Comparison of ENCODE assay signal across 9 mouse cellular contexts in the genomic region with DNA sequence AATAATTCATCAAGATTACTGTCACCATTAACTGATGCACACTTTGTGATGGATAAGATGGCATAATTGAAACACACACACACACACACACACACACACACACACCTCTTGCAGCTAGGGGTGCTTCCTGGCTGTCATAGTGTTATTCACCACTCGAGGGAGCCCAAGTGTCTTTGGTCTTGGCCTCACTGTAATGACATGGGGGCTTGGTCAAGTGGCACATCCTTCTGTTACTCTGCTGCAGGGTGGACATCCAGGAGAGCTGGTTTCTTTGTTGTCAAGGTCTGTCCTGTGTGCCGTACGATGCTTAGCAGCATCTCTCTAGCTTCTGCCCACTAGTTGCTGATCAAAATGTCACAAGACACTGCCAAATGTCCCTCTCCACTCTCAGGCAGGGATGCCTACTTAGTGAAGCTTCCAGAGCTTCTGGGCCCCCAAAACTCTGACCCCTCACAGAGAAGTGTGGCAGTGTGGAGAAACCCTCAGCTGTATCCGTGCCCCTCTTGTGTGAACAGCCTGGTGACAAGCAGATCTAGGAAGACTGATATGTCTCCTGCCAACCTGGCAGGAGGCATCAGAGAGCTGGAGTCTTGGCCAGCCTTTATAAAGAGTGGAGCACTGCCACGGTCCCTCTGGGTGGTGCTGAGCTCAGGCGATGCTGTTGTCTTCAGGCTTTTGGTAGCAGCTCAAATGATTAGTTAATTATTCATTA.
DNase-seq lines count a peak whose midpoint lies in the region; ATAC-seq and TF ChIP-seq lines count a peak whose summit lies in the region.
"Had no signal": no experiment of that assay in that cellular context is flagged by ENCODE, and none has a peak within 500 bp of the region (broad histone marks: within the 10 kb centered on the region; RNA-seq: fewer than 3 reads in every experiment).

No protein-coding gene starts in this region.

- TF ChIP-seq CTCF in forebrain, postnatal 0 days (IDR thresholded peaks at IDR 0.05; ENCODE audit: low read depth), result peak; percentile 79
- peak; percentile 65 for TF ChIP-seq CTCF in layer of hippocampus, adult 2 months (conservative IDR thresholded peaks at IDR 0.05)

- ATAC-seq in forebrain, postnatal 0 days, result peak; percentile 81
- peak; percentile 84 for ATAC-seq in midbrain, embryonic 15.5 days (replicated peaks)

- 33% methylated on average over 6 of the region's 6 CpGs for WGBS in forebrain, postnatal 0 days
- WGBS in midbrain, embryonic 15.5 days, result 37% methylated on average over 6 of the region's 6 CpGs

- DNase-seq in ovary, postnatal 14 days (ENCODE audit: low spot score), result peak; percentile 18
- no peak for DNase-seq in ovary, adult 18-20 months (ENCODE audit: low spot score)
- peak; percentile 68 for DNase-seq in cerebellum, adult 11-12 months
- peak; percentile 61 for DNase-seq in forebrain, postnatal 0 days
- peak in 1 of 2 experiments; percentile 48 for DNase-seq in layer of hippocampus, adult 2 months (ENCODE audit: low spot score in 2 of 2)
- DNase-seq in urinary bladder, adult 18-20 months (ENCODE audit: low spot score in 2 of 2), result no peak
- no peak for DNase-seq in yolk sac, embryonic 10.5 days (ENCODE audit: low spot score)

- H3K4me3 ChIP-seq in forebrain, postnatal 0 days (ENCODE audit: low read depth, low read length), result no peak overlapping the region
- no peak overlapping the region for H3K4me3 ChIP-seq in layer of hippocampus, adult 2 months
- H3K4me3 ChIP-seq in midbrain, embryonic 15.5 days, result no peak overlapping the region
- H3K4me3 ChIP-seq: liver, embryonic 15.5 days had no signal

- H3K4me1 ChIP-seq in forebrain, postnatal 0 days (ENCODE audit: insufficient read depth), result no peaks in the 10 kb centered on the region
- H3K4me1 ChIP-seq in midbrain, embryonic 15.5 days, result peaks cover 10% of the 10 kb centered on the region; the same call in 1 of the 2 replicates
- H3K4me1 ChIP-seq: liver, embryonic 15.5 days had no signal

- no peaks in the 10 kb centered on the region for H3K9me3 ChIP-seq in forebrain, postnatal 0 days (ENCODE audit: low read length)
- H3K9me3 ChIP-seq in midbrain, embryonic 15.5 days, result no peaks in the 10 kb centered on the region
- H3K9me3 ChIP-seq: liver, embryonic 15.5 days had no signal

- no peak overlapping the region for H3K4me2 ChIP-seq in forebrain, postnatal 0 days (ENCODE audit: low read depth)
- no peak overlapping the region for H3K4me2 ChIP-seq in midbrain, embryonic 15.5 days
- H3K4me2 ChIP-seq: liver, embryonic 15.5 days had no signal

- no peak overlapping the region for H3K27ac ChIP-seq in forebrain, postnatal 0 days (ENCODE audit: low read depth, low read length)
- peak overlapping the region; percentile 75 for H3K27ac ChIP-seq in layer of hippocampus, adult 2 months
- H3K27ac ChIP-seq in midbrain, embryonic 15.5 days, result 0 out of 2 replicates have a peak overlapping the region, but pooled peaks have one; percentile 34
- H3K27ac ChIP-seq: liver, embryonic 15.5 days had no signal

- H3K9ac ChIP-seq in forebrain, postnatal 0 days, result no peak overlapping the region
- no peak overlapping the region for H3K9ac ChIP-seq in midbrain, embryonic 15.5 days
- H3K9ac ChIP-seq: liver, embryonic 15.5 days had no signal

- H3K36me3 ChIP-seq in forebrain, postnatal 0 days (ENCODE audit: insufficient read depth), result no peaks in the 10 kb centered on the region
- no peaks in the 10 kb centered on the region for H3K36me3 ChIP-seq in midbrain, embryonic 15.5 days (replicated peaks)
- H3K36me3 ChIP-seq: liver, embryonic 15.5 days had no signal

- no peaks in the 10 kb centered on the region for H3K27me3 ChIP-seq in forebrain, postnatal 0 days (ENCODE audit: insufficient read depth, low read length)
- no peaks in the 10 kb centered on the region for H3K27me3 ChIP-seq in midbrain, embryonic 15.5 days (replicated peaks)
- H3K27me3 ChIP-seq: liver, embryonic 15.5 days had no signal

Comparison
In these comparisons a context has a peak if more than half of its experiments do, and no peak if none do; other contexts are left out.
1. DNase-seq: peak in ovary, postnatal 14 days (single experiment), cerebellum, adult 11-12 months (single experiment) and forebrain, postnatal 0 days (single experiment); none in ovary, adult 18-20 months (single experiment), urinary bladder, adult 18-20 months (0 of 2) and yolk sac, embryonic 10.5 days (single experiment).